Mouse (Mus musculus) thymus, adult 2 months (tissue): ENCODE results near the gene Grm2. TPM values are rescaled to one million over a fixed set of nuclear protein-coding genes. Genes with fewer than 3 reads are reported as not detected.

Source experiments
- polyA plus RNA-seq: library from polyadenylated mRNA; depleted of rRNA; stranded (reverse); fragments of >200 nt; gene quantifications from 2 replicates; pipeline ENCODE4 v1.2.3, GENCODE M21; 2012; rRNA removed

Gene Grm2
- polyA plus RNA-seq, 1 experiment, result 0.19 TPM

Other genes starting within 250 kb of the Grm2 start
- gene Rpl29, start 226.6 kb downstream of the Grm2 start, polyA plus RNA-seq, result 524 and 548 TPM in 2 replicates
- 11.0 and 12.5 TPM in 2 replicates for gene Acy1, start 217.8 kb downstream of the Grm2 start, polyA plus RNA-seq
- gene Abhd14b, start 208.6 kb downstream of the Grm2 start, polyA plus RNA-seq, result 21.6 and 29.3 TPM in 2 replicates
- 18.1 and 19.8 TPM in 2 replicates for gene Abhd14a, start 208.4 kb downstream of the Grm2 start, polyA plus RNA-seq
- 45.1 and 59.9 TPM in 2 replicates for gene Pcbp4, start 202.8 kb downstream of the Grm2 start, polyA plus RNA-seq
- 0.31 and 0.47 TPM in 2 replicates for gene Gpr62, start 190.1 kb downstream of the Grm2 start, polyA plus RNA-seq
- 57.8 and 58.8 TPM in 2 replicates for gene Rrp9, start 180.1 kb downstream of the Grm2 start, polyA plus RNA-seq
- 57.4 and 69.5 TPM in 2 replicates for gene Parp3, start 179.1 kb downstream of the Grm2 start, polyA plus RNA-seq
- not detected in 2 replicates for gene Iqcf1, start 156.1 kb downstream of the Grm2 start, polyA plus RNA-seq
- gene Iqcf5, start 141.5 kb downstream of the Grm2 start, polyA plus RNA-seq, result not detected in 2 replicates
- gene Iqcf3, start 94.5 kb downstream of the Grm2 start, polyA plus RNA-seq, result 0.18 TPM in 1 of 2 replicates, not detected in the other
- 0.19 TPM in 1 of 2 replicates, not detected in the other for gene Iqcf4, start 85.1 kb downstream of the Grm2 start, polyA plus RNA-seq
- not detected in 2 replicates for gene Iqcf6, start 29.5 kb downstream of the Grm2 start, polyA plus RNA-seq
- 91.8 and 104 TPM in 2 replicates for gene Tex264, start 29.8 kb upstream of the Grm2 start, polyA plus RNA-seq
- 53.0 and 78.2 TPM in 2 replicates for gene Rad54l2, start 133.1 kb upstream of the Grm2 start, polyA plus RNA-seq
- gene Dcaf1, start 165.8 kb upstream of the Grm2 start, polyA plus RNA-seq, result 26.1 and 27.0 TPM in 2 replicates
- 27.5 and 36.8 TPM in 2 replicates for gene Rbm15b, start 231.3 kb upstream of the Grm2 start, polyA plus RNA-seq
- gene Manf, start 235.9 kb upstream of the Grm2 start, polyA plus RNA-seq, result 11.6 and 12.5 TPM in 2 replicates